Mouse (Mus musculus) layer of hippocampus, postnatal 25 days (tissue): ENCODE measurements around the gene Tktl2. TPM values are rescaled to one million over a fixed set of nuclear protein-coding genes. Genes with fewer than 3 reads are reported as not detected.

Experiments used
- DNase-seq, 2 experiments: peaks; one replicate each; pipeline ENCODE4 v3.0.0; 2022; ENCODE audit warnings: mixed read lengths in 2 of 2, low spot score in 1 of 2; ENCODE audit errors: extremely low spot score in 1 of 2
- total RNA-seq, 2 experiments: library from RNA; stranded (reverse); gene quantifications; 2 replicates each; pipeline ENCODE4 v1.2.3; 2021

The Tktl2 gene
- total RNA-seq: under 1 TPM; 0.19 to 0.30 TPM

DNA sequence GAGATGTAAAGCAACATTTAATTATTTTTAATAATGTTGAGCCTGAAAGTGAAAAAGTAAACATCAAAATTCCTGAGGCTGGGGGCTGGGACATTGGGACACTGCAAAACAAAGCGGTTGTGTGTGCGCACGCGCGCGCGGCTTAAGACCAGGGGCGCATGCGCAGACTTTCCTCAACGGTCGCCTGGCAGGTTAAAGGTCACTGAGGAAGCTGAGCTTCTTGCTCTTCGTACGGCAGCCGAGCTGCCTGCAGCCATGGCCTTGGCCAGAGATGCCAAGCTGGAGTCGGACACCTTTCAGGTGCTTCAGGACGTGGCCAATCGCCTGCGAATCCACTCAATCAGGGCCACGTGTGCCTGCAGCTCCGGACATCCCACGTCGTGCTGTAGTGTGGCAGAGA lies at the start of gene Tktl2:
Gene Tktl2 (plus strand): TSS at position 220 of the 400 bp plus-strand sequence.
- no peak for DNase-seq

GRCm38 (mm10) chr8:66469821-66470220 lies 41.7 kb upstream of the Tktl2 start:
- DNase-seq: no peak

DNA sequence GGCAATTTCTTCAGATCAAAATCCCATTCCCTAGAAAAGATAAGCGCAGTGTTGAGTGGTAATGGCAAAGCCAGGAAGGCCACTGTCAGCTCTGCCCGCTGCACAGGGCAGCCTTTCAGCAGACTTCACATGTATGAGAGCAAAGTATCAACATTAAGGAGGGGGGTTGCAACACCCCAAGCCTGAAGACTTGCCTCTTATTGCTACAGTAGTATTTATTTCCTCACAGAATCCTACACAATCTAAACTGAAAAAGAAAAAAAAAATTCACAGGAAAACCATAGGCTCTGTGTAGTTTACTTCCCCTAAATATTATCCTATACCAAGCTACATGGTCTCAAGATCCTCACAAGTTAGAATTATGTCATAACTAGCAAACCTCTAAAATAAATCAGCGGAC lies 34.7 kb upstream of the Tktl2 start:
- no peak for DNase-seq

DNA sequence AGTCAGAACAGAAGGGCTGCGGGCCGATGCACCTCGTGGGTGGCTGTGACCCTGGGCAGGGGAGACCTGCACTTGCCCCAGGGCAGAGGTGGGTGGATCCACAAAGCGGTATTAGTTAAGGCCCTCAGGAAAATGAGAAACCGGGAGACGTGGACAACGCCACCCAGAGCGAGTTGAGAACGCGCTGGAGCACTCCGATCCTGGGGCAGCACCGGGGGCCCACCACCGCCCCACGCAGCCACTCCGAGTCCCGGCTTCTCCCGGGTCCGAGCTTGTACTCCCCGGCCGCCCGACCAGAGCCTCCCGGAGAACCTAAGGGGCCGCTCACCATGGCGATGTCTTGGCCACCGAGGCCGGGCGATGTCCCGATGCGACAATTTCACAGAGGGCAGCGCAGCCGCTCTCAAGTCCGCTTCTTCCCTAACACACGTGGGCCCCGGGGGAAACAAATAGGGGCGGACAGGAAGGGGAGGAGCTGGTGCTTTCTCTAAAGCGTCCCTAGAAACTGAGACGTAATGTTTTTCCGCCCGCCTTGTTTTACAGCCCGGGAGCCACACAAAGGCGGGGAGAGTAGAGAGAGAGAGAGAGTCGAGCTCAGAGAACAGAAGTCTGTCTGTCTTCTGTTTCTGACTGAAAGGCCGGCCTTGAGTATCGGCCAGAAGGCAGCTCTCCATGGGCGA lies 25.3 kb upstream of the Tktl2 start, which contains the start of gene Tma16:
Gene Tma16 (minus strand): TSS at position 447 of the 680 bp plus-strand sequence.
- peak; percentile 74 to 88 for DNase-seq

DNA sequence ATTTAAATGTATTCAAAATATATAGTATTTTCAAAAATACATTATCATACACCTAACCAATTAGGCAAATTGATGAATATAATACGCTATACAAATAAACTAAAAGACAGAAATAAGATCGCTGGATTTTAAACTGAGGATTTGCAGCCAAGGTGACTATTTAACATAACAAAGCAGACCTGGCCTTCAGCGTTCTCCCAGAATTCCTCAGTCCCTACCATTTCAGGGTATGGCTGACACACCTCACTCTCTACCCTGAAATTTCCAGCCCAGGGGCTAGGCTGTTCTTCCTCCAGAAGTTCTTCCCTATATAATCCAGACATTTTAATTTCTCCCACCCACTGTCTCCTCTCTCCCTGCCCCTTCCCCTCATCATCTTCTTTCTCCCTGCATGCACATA lies 23.0 kb upstream of the Tktl2 start:
- DNase-seq: no peak

DNA sequence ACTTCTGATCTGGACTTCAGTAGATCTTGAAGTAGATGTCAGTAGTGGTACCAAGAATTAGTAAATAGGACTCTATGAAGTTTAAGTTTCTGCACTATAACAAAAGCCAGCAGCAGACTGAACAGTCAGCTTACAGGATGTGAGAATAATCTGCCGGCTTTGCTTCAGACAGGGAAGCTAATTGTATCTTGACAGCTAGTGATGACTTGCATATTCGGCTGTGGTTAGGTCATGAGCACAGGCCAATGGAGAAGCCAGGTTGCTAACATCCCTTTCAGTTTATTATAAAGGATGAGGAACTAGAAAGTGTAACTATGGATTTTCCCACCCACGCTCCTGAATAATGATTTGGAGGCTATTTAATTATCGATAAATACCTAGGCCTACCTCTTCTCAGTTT lies 20.9 kb upstream of the Tktl2 start:
- DNase-seq: no peak

DNA sequence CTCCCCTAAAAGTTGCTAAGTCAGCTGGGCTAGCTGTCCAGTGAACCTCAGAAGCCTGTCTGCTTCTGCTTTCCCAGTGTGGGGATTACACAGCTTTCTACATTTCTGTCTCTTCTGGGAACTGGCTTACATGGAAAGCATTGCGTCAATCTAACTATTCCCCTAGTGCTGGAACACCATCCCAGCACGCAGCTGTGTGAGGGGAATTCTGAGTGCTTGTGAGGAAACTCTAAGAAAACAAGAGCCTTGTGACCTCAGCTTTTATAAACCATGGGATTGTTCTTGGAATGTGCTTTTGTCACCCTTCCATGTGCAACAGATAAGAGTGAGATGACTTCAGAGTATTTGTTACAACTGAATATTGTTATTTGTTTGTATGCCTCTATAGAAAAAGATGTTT lies 17.1 kb upstream of the Tktl2 start:
- DNase-seq: no peak

DNA sequence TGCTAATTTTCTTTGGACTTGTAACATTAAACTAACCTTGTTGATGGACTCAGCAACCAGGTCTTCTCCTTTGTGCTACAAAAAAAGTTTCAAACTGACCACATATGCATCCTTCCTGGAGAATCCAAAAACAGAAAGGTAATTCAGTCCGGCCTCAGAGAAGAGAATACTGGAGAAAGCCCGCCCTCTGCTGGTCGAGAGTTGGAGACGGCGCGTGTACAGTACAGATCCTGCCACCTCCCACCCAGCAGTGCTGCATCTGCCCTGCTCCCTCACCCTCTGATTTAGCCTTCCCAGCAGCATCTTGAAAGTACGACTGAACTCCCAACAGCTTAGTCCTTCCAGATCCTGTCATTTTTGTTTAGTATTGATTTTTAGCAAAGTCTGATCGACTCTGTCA lies 15.8 kb upstream of the Tktl2 start:
- DNase-seq: peak; percentile 72 to 94

GRCm38 (mm10) chr8:66496998-66497577 lies 14.5 kb upstream of the Tktl2 start:
- peak in 1 of 2 experiments; percentile 23 for DNase-seq

- no peak for DNase-seq
Observed at GRCm38 (mm10) chr8:66503381-66503780, 8.2 kb upstream of the Tktl2 start.

GRCm38 (mm10) chr8:66519149-66519548 lies 7.6 kb downstream of the Tktl2 start:
- DNase-seq: no peak

DNA sequence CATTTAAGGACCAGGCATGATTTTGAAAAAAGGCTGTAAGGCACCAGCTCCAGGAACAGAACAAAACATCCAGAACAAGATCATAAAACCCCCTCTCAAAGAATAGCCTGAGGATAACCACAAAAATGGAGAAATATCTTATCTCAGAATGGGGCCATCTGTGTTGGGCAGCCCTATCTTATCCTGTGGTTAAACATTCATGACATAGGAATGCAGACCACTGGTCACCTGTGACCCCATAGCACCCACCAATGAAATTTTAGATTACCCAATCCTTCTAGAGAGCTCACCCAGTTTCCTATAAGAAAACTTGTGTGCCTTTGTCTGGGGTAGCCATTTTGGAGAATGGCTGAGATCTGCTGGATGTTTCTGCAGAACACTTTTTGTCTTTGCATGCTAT lies 9.0 kb downstream of the Tktl2 start:
- no peak for DNase-seq

DNA sequence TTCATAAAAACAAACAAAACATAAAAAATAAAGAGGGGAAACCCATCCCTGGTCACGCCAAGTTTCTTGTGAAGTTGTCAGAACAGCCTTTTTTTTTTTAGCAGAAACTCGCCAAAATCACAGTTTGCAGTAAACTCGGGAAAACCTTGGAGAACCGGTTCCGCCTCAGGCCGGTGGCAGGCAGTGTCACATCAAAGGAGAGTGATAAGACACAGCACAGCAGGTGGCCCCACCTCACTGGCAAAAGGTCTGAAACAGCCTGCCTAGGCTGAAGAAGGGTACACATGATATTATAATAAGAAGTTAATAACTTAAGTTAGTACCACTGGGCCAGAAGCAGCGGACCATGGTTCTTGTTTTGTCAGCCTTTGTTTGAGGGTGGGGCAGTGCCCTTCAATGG lies 38.5 kb downstream of the Tktl2 start:
- DNase-seq: no peak

Other genes starting within 250 kb of the Tktl2 start
- gene Tma16, start 25.2 kb upstream of the Tktl2 start, total RNA-seq: 10 to 100 TPM in 1 of 2 experiments, 1 to 10 TPM in 1; 8.6 to 12.2 TPM
- 10 to 100 TPM in 1 of 2 experiments, 1 to 10 TPM in 1; 9.9 to 10.2 TPM for gene Npy5r, start 176.4 kb downstream of the Tktl2 start, total RNA-seq
- gene Npy1r, start 185.4 kb downstream of the Tktl2 start, total RNA-seq: 10 to 100 TPM; 26.9 to 34.7 TPM